Mouse (Mus musculus) megakaryocyte, embryonic 14.5 days (primary cell): Measurements from ENCODE around the gene Ankrd1.

Source experiments
- FLI1 ChIP-seq: IDR thresholded peaks from 2 replicates; pipeline ENCODE4 v1.6.1; 2012; ENCODE audit warnings: low read length, inconsistent platforms, mixed read lengths
- GATA1 ChIP-seq: IDR thresholded peaks from 3 replicates; pipeline ENCODE4 v1.6.1; 2012; ENCODE audit warnings: mixed read lengths, low read length, inconsistent platforms, borderline replicate concordance

DNA sequence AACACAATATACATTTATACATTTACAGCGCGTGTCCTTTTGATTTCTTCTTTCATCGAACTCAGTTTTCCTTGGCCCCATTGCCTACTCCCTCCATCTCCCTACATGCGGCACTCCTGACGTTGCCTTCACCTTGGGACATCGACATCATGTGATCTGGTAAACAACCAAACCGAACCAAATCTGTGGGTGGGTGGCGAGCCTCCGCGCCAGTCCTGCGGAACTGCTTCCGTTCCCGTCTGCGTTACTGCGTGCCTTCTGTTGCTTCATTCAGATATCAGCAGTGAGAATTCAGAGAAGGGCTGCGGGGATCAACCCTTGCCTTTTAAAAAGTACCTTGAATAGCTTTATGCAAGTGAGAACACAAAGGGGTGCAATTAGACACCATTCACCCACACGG, 7.9 kb downstream of the Ankrd1 start:
- no peak for TF ChIP-seq GATA1
- no peak for TF ChIP-seq FLI1
